Mouse (Mus musculus) liver, adult 2 months (tissue): ENCODE results near the gene Itpr2. TPM values are rescaled to one million over a fixed set of nuclear protein-coding genes. Genes with fewer than 3 reads are reported as not detected.
A peak's percentile ranks its signal among the peaks of the same experiment; 100 is the strongest.

Experiments used
- DNase-seq: peaks from one replicate; pipeline ENCODE4 v3.0.0-alpha.2; 2011; ENCODE audit warnings: low read depth, low spot score; ENCODE audit errors: extremely low read depth
- H3K27ac ChIP-seq: fragments of 200-500 bp; replicated peaks from 2 replicates; pipeline ENCODE4 v1.5.1; 2012; ENCODE audit warnings: low read depth, mild to moderate bottlenecking, control low read depth, inconsistent platforms, low read length; ENCODE audit not compliant: insufficient read depth
- H3K27me3 ChIP-seq: fragments of 200-500 bp; 2 replicates; pipeline ENCODE4 v1.6.1; 2012; ENCODE audit warnings: mild to moderate bottlenecking, moderate library complexity, low read length, inconsistent platforms; ENCODE audit not compliant: control insufficient read depth, insufficient read depth
- H3K36me3 ChIP-seq: fragments of 200-500 bp; 2 replicates; pipeline ENCODE4 v1.6.1; 2012; ENCODE audit warnings: low read length, inconsistent platforms; ENCODE audit not compliant: control insufficient read depth, insufficient read depth
- H3K4me1 ChIP-seq: fragments of 200-500 bp; 2 replicates; pipeline ENCODE4 v1.6.1; 2011; ENCODE audit warnings: low read length; ENCODE audit not compliant: control insufficient read depth, insufficient read depth
- H3K4me3 ChIP-seq: fragments of 200-500 bp; 2 replicates; pipeline ENCODE4 v1.5.1; 2011; ENCODE audit warnings: low read depth, mild to moderate bottlenecking, control low read depth, low read length, moderate library complexity; ENCODE audit not compliant: insufficient read depth
- H3K79me2 ChIP-seq: fragments of 200-500 bp; 2 replicates; pipeline ENCODE4 v1.6.1; 2012; ENCODE audit warnings: inconsistent platforms, mild to moderate bottlenecking, low read length, moderate library complexity; ENCODE audit not compliant: control insufficient read depth, insufficient read depth
- H3K9ac ChIP-seq: fragments of 200-500 bp; 2 replicates; pipeline ENCODE4 v1.6.1; 2012; ENCODE audit warnings: low read depth, mild to moderate bottlenecking, control low read depth, inconsistent platforms, low read length
- CTCF ChIP-seq: fragments of 200-500 bp; IDR thresholded peaks from 2 replicates; pipeline ENCODE4 v1.5.1; 2011; ENCODE audit warnings: low read depth, low read length, control low read depth
- POLR2A ChIP-seq: fragments of 200-500 bp; IDR thresholded peaks from 2 replicates; pipeline ENCODE4 v1.6.1; 2011; ENCODE audit warnings: low read length, control low read depth; ENCODE audit not compliant: insufficient read depth; ENCODE audit errors: extremely low read depth
- WGBS: fragments of 180-500 bp; shearing (Covaris S2); methylation state at CpG from one replicate; pipeline ENCODE4 v1.1.7; 2018; 5-methylcytosine and 5-hydroxymethylcytosine counted together
- polyA plus RNA-seq: library from polyadenylated mRNA; depleted of rRNA; stranded (reverse); fragments of >200 nt; gene quantifications from 2 replicates; pipeline ENCODE4 v1.2.3, GENCODE M21; 2012
- total RNA-seq: library from RNA; depleted of rRNA; stranded (reverse); fragments of >200 nt; gene quantifications from 2 replicates; pipeline ENCODE4 v1.2.3, GENCODE M21; 2014

Gene Itpr2
- total and polyA plus RNA-seq, 2 experiments, result 9.5 to 22.9 TPM

- 28% methylated on average over 4 of the region's 4 CpGs for WGBS
- no peaks in the 10 kb centered on the region for H3K79me2 ChIP-seq
- TF ChIP-seq POLR2A, result no peak
- TF ChIP-seq CTCF, result no peak
- no peak overlapping the region for H3K27ac ChIP-seq
- peaks cover 6% of the 10 kb centered on the region; the same call in 1 of the 2 replicates for H3K4me1 ChIP-seq
- H3K36me3 ChIP-seq, result peaks cover 9% of the 10 kb centered on the region; the same call in 1 of the 2 replicates
- peak; percentile 65 for DNase-seq
- H3K9ac ChIP-seq, result no peak overlapping the region
- no peaks in the 10 kb centered on the region for H3K27me3 ChIP-seq
- no peak overlapping the region for H3K4me3 ChIP-seq
Measured at GRCm38 (mm10) chr6:146347568-146347967, 154.5 kb downstream of the Itpr2 start.

GRCm38 (mm10) chr6:146346545-146347195 lies 155.4 kb downstream of the Itpr2 start:
- DNase-seq, result peak; percentile 71
- H3K36me3 ChIP-seq, result peaks cover 9% of the 10 kb centered on the region; the same call in 1 of the 2 replicates
- WGBS, result 80% methylated on average over 8 of the region's 8 CpGs
- no peak overlapping the region for H3K9ac ChIP-seq
- no peak for TF ChIP-seq CTCF
- TF ChIP-seq POLR2A, result no peak
- H3K4me3 ChIP-seq, result no peak overlapping the region
- H3K27ac ChIP-seq, result no peak overlapping the region
- no peaks in the 10 kb centered on the region for H3K27me3 ChIP-seq
- peaks cover 6% of the 10 kb centered on the region; the same call in 1 of the 2 replicates for H3K4me1 ChIP-seq
- H3K79me2 ChIP-seq, result no peaks in the 10 kb centered on the region

GRCm38 (mm10) chr6:146344732-146345131 lies 157.3 kb downstream of the Itpr2 start:
- H3K27me3 ChIP-seq, result no peaks in the 10 kb centered on the region
- TF ChIP-seq POLR2A (no peak), CTCF (peak; percentile 57; the same call in 1 of the 2 replicates)
- no peak overlapping the region for H3K9ac ChIP-seq
- no peak overlapping the region for H3K4me3 ChIP-seq
- peaks cover 6% of the 10 kb centered on the region; the same call in 1 of the 2 replicates for H3K36me3 ChIP-seq
- DNase-seq, result peak; percentile 37
- H3K4me1 ChIP-seq, result peaks cover 6% of the 10 kb centered on the region; the same call in 1 of the 2 replicates
- H3K27ac ChIP-seq, result no peak overlapping the region
- H3K79me2 ChIP-seq, result no peaks in the 10 kb centered on the region
- over 99% methylated on average over 3 of the region's 3 CpGs for WGBS

- Histone ChIP-seq H3K4me3 (no peak overlapping the region), H3K36me3 (peaks cover 4% of the 10 kb centered on the region; the same call in 1 of the 2 replicates), H3K4me1 (peaks cover 6% of the 10 kb centered on the region; the same call in 1 of the 2 replicates), H3K9ac (no peak overlapping the region), H3K27me3 (no peaks in the 10 kb centered on the region), H3K79me2 (no peaks in the 10 kb centered on the region), H3K27ac (no peak overlapping the region)
- no peak for DNase-seq
- 88% methylated on average over 10 of the region's 10 CpGs for WGBS
- no peak for TF ChIP-seq POLR2A
- no peak for TF ChIP-seq CTCF
Measured at GRCm38 (mm10) chr6:146343671-146344384, 158.2 kb downstream of the Itpr2 start.

GRCm38 (mm10) chr6:146342995-146343394 lies 159.0 kb downstream of the Itpr2 start:
- peaks cover 4% of the 10 kb centered on the region; the same call in 1 of the 2 replicates for H3K36me3 ChIP-seq

More at GRCm38 (mm10) chr6:146342995-146343394, 159.0 kb downstream of the Itpr2 start:
- Histone ChIP-seq H3K27me3 (no peaks in the 10 kb centered on the region), H3K4me3 (no peak overlapping the region), H3K9ac (no peak overlapping the region), H3K79me2 (no peaks in the 10 kb centered on the region), H3K4me1 (peaks cover 6% of the 10 kb centered on the region; the same call in 1 of the 2 replicates), H3K27ac (no peak overlapping the region)
- no peak for TF ChIP-seq CTCF
- no peak for TF ChIP-seq POLR2A
- DNase-seq, result no peak
- 72% methylated on average over 6 of the region's 6 CpGs for WGBS
